ENCODE assay signal across 13 mouse cellular contexts in the genomic region with DNA sequence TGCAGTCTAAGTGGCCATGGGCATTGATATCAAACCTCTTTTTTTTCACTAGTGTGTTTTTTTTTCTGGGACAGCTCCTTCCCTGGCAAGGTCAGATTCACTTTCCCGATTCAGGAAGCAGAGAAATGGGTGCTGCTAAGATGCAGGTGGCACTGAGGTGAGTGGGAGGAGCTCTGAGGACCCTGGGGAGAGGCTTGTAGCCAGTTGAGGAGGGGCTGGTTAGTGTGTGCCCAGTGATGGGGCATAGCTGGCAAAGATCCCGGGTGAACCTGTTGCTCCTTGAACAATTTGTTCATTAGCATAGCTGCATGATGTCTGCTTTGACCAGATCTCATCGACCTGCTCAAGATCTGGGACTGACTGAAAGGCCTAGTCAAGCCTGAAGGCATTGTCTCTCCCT. TPM values are rescaled to one million over a fixed set of nuclear protein-coding genes. Genes with fewer than 3 reads are reported as not detected.
DNase-seq lines count a peak whose midpoint lies in the region; ATAC-seq and TF ChIP-seq lines count a peak whose summit lies in the region.
"Had no signal": no experiment of that assay in that cellular context is flagged by ENCODE, and none has a peak within 500 bp of the region (broad histone marks: within the 10 kb centered on the region; RNA-seq: fewer than 3 reads in every experiment).

No protein-coding gene starts in this region.

- peaks cover 41% of the 10 kb centered on the region for H3K36me3 ChIP-seq in kidney, embryonic 15.5 days
- no peaks in the 10 kb centered on the region; the same call in 1 of the 2 replicates for H3K36me3 ChIP-seq in small intestine, adult 2 months (ENCODE audit: control insufficient read depth, insufficient read depth, low read length)

- no peak overlapping the region for H3K4me2 ChIP-seq in kidney, embryonic 15.5 days
- H3K4me2 ChIP-seq: lung, embryonic 15.5 days; midbrain, embryonic 15.5 days had no signal

- H3K9ac ChIP-seq in kidney, embryonic 15.5 days: no peak overlapping the region
- H3K9ac ChIP-seq: lung, embryonic 15.5 days; midbrain, embryonic 15.5 days had no signal

- 37% methylated on average over 3 of the region's 3 CpGs for WGBS in kidney, embryonic 15.5 days
- WGBS in small intestine, adult 2 months: 13% methylated on average over 3 of the region's 3 CpGs

- H3K27me3 ChIP-seq in kidney, embryonic 15.5 days: no peaks in the 10 kb centered on the region
- no peaks in the 10 kb centered on the region for H3K27me3 ChIP-seq in small intestine, adult 2 months (ENCODE audit: control insufficient read depth, insufficient read depth, low read length)
- H3K27me3 ChIP-seq: lung, embryonic 15.5 days; midbrain, embryonic 15.5 days had no signal

- TF ChIP-seq CTCF in small intestine, adult 2 months (IDR thresholded peaks at IDR 0.05; ENCODE audit: extremely low read depth, insufficient read length, insufficient replicate concordance, low read depth, low read length): no peak

- DNase-seq in kidney, adult 11 months: peak; percentile 73
- peak; percentile 57 to 59 for DNase-seq in B cell, adult 2 months
- DNase-seq in ZHBTc4 (ENCODE audit: low read depth, low spot score): peak; percentile 22
- no peak for DNase-seq in embryo, embryonic 10 days (ENCODE audit: low spot score)
- DNase-seq in adrenal gland, postnatal 4 days (ENCODE audit: low spot score in 2 of 2): no peak
- DNase-seq in lung, postnatal 36 days: no peak
- DNase-seq: adrenal gland, postnatal 36 days had no signal

- ATAC-seq in kidney, embryonic 15.5 days (replicated peaks; ENCODE audit: low FRiP score): no peak
- ATAC-seq: midbrain, embryonic 15.5 days had no signal

- H3K4me3 ChIP-seq in kidney, embryonic 15.5 days (replicated peaks): no peak overlapping the region
- no peak overlapping the region for H3K4me3 ChIP-seq in small intestine, adult 2 months (ENCODE audit: low read depth, low read length)
- H3K4me3 ChIP-seq: embryonic facial prominence, embryonic 10.5 days; lung, embryonic 15.5 days; midbrain, embryonic 15.5 days had no signal

- peak; percentile 19; the same call in 1 of the 2 replicates for TF ChIP-seq POLR2A in small intestine, adult 2 months (IDR thresholded peaks at IDR 0.05; ENCODE audit: low read depth, low read length)

- H3K9me3 ChIP-seq in kidney, embryonic 15.5 days (replicated peaks): no peaks in the 10 kb centered on the region
- H3K9me3 ChIP-seq: embryonic facial prominence, embryonic 10.5 days; lung, embryonic 15.5 days; midbrain, embryonic 15.5 days had no signal

- H3K4me1 ChIP-seq in kidney, embryonic 15.5 days: peaks cover 11% of the 10 kb centered on the region
- H3K4me1 ChIP-seq in small intestine, adult 2 months (ENCODE audit: control insufficient read depth, insufficient read depth, insufficient read length, low read length): peaks cover 40% of the 10 kb centered on the region

- H3K27ac ChIP-seq in kidney, embryonic 15.5 days: no peak overlapping the region
- H3K27ac ChIP-seq in small intestine, adult 2 months (ENCODE audit: insufficient read depth, low read depth, low read length): peak overlapping the region; percentile 97
- H3K27ac ChIP-seq: embryonic facial prominence, embryonic 10.5 days; lung, embryonic 15.5 days; midbrain, embryonic 15.5 days had no signal

RNA-seq across cellular contexts. Expression of a gene that starts 3.6 kb away (rescaled TPM):
- polyA plus RNA-seq in kidney, embryonic 15.5 days (2015; fragmentation: Nextera tagmentation; extraction: Ambion mirVana): 6.5 and 7.3 TPM in 2 replicates
- polyA plus RNA-seq in small intestine, adult 2 months (2012; rRNA removed): 7.0 and 17.0 TPM in 2 replicates
- total RNA-seq in adrenal gland, postnatal 4 days (2021): 10 to 100 TPM; 52.0 to 52.7 TPM

RNA-seq across cellular contexts. Expression of a gene that starts 43.4 kb away (rescaled TPM):
- polyA plus RNA-seq in kidney, embryonic 15.5 days (2015; fragmentation: Nextera tagmentation; extraction: Ambion mirVana): 17.0 and 18.9 TPM in 2 replicates
- 5.2 and 6.6 TPM in 2 replicates for polyA plus RNA-seq in small intestine, adult 2 months (2012; rRNA removed)
- 10 to 100 TPM; 15.4 to 16.2 TPM for total RNA-seq in adrenal gland, postnatal 4 days (2021)

RNA-seq across cellular contexts. Expression of a gene that starts 49.3 kb away (rescaled TPM):
- 0.18 TPM in 1 of 2 replicates, not detected in the other for polyA plus RNA-seq in kidney, embryonic 15.5 days (2015; fragmentation: Nextera tagmentation; extraction: Ambion mirVana)
- polyA plus RNA-seq in small intestine, adult 2 months (2012; rRNA removed): not detected in 2 replicates
- total RNA-seq in adrenal gland, postnatal 4 days (2021): not detected
- total RNA-seq: hematopoietic stem cell, adult 5-6 weeks had no signal
- polyA plus RNA-seq: embryonic facial prominence, embryonic 10.5 days; lung, embryonic 15.5 days had no signal

Comparison
In these comparisons a context has a peak if more than half of its experiments do, and no peak if none do; other contexts are left out.
1. DNase-seq: peak in kidney, adult 11 months (single experiment), B cell, adult 2 months (2 of 2) and ZHBTc4 (single experiment); none in embryo, embryonic 10 days (single experiment), adrenal gland, postnatal 4 days (0 of 2) and lung, postnatal 36 days (single experiment).